Mouse (Mus musculus): ENCODE data around the gene 2010300C02Rik. TPM values are rescaled to one million over a fixed set of nuclear protein-coding genes. Genes with fewer than 3 reads are reported as not detected.

2010300C02Rik gene
- total RNA-seq, 2 experiments from 2014 or later, result 2.9 TPM

GRCm38 (mm10) chr1:37568379-37568778 lies 151.5 kb downstream of the 2010300C02Rik start:
- DNase-seq, result no peak

- DNase-seq, result no peak
These were observed 153.1 kb downstream of the 2010300C02Rik start for GRCm38 (mm10) chr1:37566754-37567153.

GRCm38 (mm10) chr1:37566344-37566743 lies 153.5 kb downstream of the 2010300C02Rik start:
- DNase-seq, result no peak

- DNase-seq, result no peak
These were observed 154.5 kb downstream of the 2010300C02Rik start for GRCm38 (mm10) chr1:37565396-37565795.

GRCm38 (mm10) chr1:37561955-37562354 lies 157.9 kb downstream of the 2010300C02Rik start:
- no peak for DNase-seq

Other genes with a start within 250 kb of the 2010300C02Rik start
- 10 to 100 TPM in 1 of 2 experiments, 1 to 10 TPM in 1; 9.7 to 11.4 TPM for gene Mgat4a, start 179.1 kb downstream of the 2010300C02Rik start, total RNA-seq (2021)
- 1 to 10 TPM; 3.9 to 4.7 TPM for gene Tsga10, start 146.3 kb upstream of the 2010300C02Rik start, total RNA-seq (2021)
- gene Lipt1, start 151.7 kb upstream of the 2010300C02Rik start, total RNA-seq (2021), result 10 to 100 TPM; 17.8 to 22.2 TPM
- gene Mitd1, start 170.3 kb upstream of the 2010300C02Rik start, total RNA-seq (2021), result 10 to 100 TPM; 11.1 to 14.8 TPM
- gene Mrpl30, start 170.4 kb upstream of the 2010300C02Rik start, total RNA-seq (2021), result 100 to 1,000 TPM; 339 to 374 TPM
- not detected for gene Lyg2, start 196.4 kb upstream of the 2010300C02Rik start, total RNA-seq (2021)
- gene Lyg1, start 237.7 kb upstream of the 2010300C02Rik start, total RNA-seq (2021), result not detected

All from adrenal gland, postnatal 10 days (tissue).